Mouse (Mus musculus): Measurements from ENCODE around the gene Ccpg1. TPM values are rescaled to one million over a fixed set of nuclear protein-coding genes. Genes with fewer than 3 reads are reported as not detected.

The Ccpg1 gene
- polyA plus RNA-seq (2017; shearing (Covaris generic)), result 92.9 TPM

DNA sequence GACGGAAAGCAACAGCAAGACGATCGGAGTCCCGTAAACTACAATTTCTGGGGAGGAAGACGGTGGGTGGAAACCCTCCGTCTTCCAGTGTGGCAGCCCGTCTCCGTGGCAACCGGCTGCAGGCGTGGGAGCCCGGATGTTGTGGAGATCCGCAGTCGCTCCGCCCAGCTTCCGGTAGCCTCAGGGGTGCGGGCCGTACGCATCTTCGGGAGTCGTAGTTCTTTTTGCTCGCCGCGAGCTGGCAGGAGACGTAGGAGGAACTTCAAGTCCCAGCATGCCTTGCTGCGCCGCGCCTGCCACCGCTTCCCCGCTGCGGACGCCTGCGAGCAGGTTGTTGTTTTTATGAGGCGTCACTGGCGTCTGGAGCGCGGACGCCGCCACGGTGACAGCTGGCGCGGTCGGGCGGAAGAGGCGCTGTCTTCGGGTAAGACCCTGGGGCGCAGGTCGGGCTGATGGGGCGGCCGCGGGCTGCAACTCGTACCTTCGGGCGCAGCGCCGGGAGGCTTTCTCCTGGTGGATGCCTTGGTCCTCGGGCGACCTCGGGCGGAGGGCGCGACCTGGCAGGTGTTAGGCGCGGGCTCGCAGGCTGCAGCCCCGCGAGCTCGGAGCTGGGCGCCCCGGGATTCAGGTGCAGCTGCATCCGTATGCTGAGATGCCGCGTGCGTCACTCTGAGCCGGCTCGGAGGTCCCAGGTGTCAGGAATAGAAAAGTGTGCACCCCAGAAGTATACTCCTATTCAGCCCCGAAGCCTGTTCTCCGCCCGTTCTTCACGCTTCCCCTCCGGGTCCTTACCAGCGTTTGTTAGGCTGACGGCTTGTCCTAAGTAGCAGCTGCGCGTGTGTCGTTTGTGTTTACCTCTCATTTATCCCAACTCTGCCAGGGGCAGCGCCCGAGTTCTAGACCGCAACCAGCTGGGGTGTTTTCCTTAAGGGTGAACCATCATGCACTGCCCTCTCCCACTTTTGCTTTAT, at the start of gene Ccpg1, which contains the start of gene Ccpg1os:
Gene Ccpg1, plus strand, starts transcription at position 180 of the 971 bp plus-strand sequence.
Gene Ccpg1os, minus strand, starts transcription at position 133 of the 971 bp plus-strand sequence.

GRCm38 (mm10) chr9:72958521-72959450, 26.4 kb upstream of the Ccpg1 start, which contains the start of the genes Dyx1c1 and Gm44503:
TSS of gene Dyx1c1 (plus strand) at chr9:72958785.
TSS of gene Gm44503 (plus strand) at chr9:72958852.

GRCm38 (mm10) chr9:73040080-73040479, 54.9 kb downstream of the Ccpg1 start, which contains the start of gene Pigb:
TSS of gene Pigb (minus strand) at chr9:73040378.

DNA sequence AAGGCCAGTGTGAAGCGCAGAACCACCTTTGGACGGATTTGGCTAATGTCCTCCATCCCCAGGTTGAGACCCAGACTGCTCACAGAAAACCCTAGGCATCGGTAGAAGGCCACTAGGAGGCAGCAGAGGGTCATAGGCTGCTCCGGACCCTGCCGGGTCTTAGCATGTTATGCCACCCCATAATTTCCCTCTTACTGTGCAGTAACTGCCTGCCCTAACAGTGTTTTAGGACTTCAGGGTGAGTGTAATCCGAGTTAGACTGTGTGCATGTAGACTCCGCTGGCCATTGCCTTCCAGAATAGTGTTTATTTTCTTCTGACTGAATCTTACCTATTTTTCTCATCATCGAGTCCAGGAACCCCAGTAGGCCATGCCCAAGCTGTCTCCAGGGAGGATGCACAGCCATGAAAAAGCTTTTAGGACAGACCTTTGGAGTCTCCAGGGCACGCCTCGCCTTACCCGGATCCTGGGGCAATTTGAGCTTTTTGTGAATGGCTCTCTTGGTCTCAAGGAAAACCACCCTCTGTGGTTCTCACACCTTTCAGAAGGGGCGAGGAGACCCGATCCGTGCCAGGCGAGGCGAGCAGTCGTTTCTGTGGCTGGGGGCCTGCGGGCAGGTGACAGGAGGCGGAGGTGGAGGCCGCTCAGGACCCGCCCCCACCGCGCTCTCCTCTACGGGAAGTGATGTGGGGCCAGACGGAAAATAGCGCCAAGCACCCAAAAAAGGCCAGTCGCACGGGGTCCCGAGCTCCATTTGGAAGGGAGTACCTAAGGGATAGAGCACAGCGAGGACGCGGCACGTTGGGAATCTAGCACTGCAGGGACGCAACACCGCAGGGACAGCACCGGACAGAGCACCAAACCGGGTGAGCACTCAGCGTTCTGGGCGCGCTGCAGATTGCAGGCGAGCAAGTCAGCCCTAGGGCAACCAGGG, 59.2 kb downstream of the Ccpg1 start, which contains the start of gene Rab27a:
Gene Rab27a, plus strand, starts transcription at position 709 of the 934 bp plus-strand sequence.

Other genes with a start within 250 kb of the Ccpg1 start
- 0.12 TPM for gene Prtg, start 178.6 kb upstream of the Ccpg1 start, polyA plus RNA-seq (2017; shearing (Covaris generic))
- gene Pygo1, start 59.8 kb upstream of the Ccpg1 start, polyA plus RNA-seq (2017; shearing (Covaris generic)), result not detected
- 3.9 TPM for gene Dyx1c1, start 26.6 kb upstream of the Ccpg1 start, polyA plus RNA-seq (2017; shearing (Covaris generic))
- gene Gm44503, start 26.6 kb upstream of the Ccpg1 start, polyA plus RNA-seq (2017; shearing (Covaris generic)), result not detected
- gene Ccpg1os, start within 50 bp of the Ccpg1 start, polyA plus RNA-seq (2017; shearing (Covaris generic)), result 7.0 TPM
- gene Pigb, start 54.9 kb downstream of the Ccpg1 start, polyA plus RNA-seq (2017; shearing (Covaris generic)), result 28.3 TPM
- 47.5 TPM for gene Rab27a, start 59.4 kb downstream of the Ccpg1 start, polyA plus RNA-seq (2017; shearing (Covaris generic))
- 0.48 TPM for gene Khdc3, start 116.4 kb downstream of the Ccpg1 start, polyA plus RNA-seq (2017; shearing (Covaris generic))
- gene Gm20509, start 117.0 kb downstream of the Ccpg1 start, polyA plus RNA-seq (2017; shearing (Covaris generic)), result not detected
- gene Rsl24d1, start 128.0 kb downstream of the Ccpg1 start, polyA plus RNA-seq (2017; shearing (Covaris generic)), result 69.4 TPM